Mouse (Mus musculus) granulocyte monocyte progenitor cell, adult 5-6 weeks (primary cell): ENCODE data around the gene Commd4. TPM values are rescaled to one million over a fixed set of nuclear protein-coding genes. Genes with fewer than 3 reads are reported as not detected.

Source experiments
- ATAC-seq: replicated peaks from 2 replicates; pipeline ENCODE4 v1.8.0; 2016; ENCODE audit warnings: mild to moderate bottlenecking, moderate TSS enrichment, inconsistent platforms; ENCODE audit not compliant: poor library complexity, severe bottlenecking
- total RNA-seq, 2 experiments: library from RNA; stranded (forward) in 1 of 2; stranded (reverse) in 1 of 2; fragments of 200-712, 200-1000 nt in 1 of 2; fragments of >200 nt in 1 of 2; fragmentation: Nextera tagmentation in 1 of 2; gene quantifications; 2 replicates each; pipeline ENCODE4 v1.2.3; 2014 to 2017

The Commd4 gene
- total RNA-seq, 2 experiments from 2014 or later = 62.4 to 82.2 TPM

GRCm38 (mm10) chr9:57143212-57143611, 14.9 kb downstream of the Commd4 start:
- ATAC-seq = no peak

- ATAC-seq = peak; percentile 75
Observed at GRCm38 (mm10) chr9:57141417-57142353, 16.4 kb downstream of the Commd4 start.

GRCm38 (mm10) chr9:57139571-57139970, 18.6 kb downstream of the Commd4 start:
- no peak for ATAC-seq

- ATAC-seq = no peak
Observed at GRCm38 (mm10) chr9:57139110-57139509, 19.0 kb downstream of the Commd4 start.

GRCm38 (mm10) chr9:57138507-57138906, 19.6 kb downstream of the Commd4 start:
- no peak for ATAC-seq

- no peak for ATAC-seq
Observed at GRCm38 (mm10) chr9:57137777-57138176, 20.4 kb downstream of the Commd4 start.

- no peak for ATAC-seq
Observed at GRCm38 (mm10) chr9:57137246-57137645, 20.9 kb downstream of the Commd4 start.

- peak; percentile 92 for ATAC-seq
Observed at GRCm38 (mm10) chr9:57130577-57131433, 27.3 kb downstream of the Commd4 start, which contains the start of gene Man2c1. Man2c1 (plus strand) TSS chr9:57130690.

- ATAC-seq = no peak
Observed at GRCm38 (mm10) chr9:57129641-57130040, 28.5 kb downstream of the Commd4 start.

GRCm38 (mm10) chr9:57117261-57117755, 40.8 kb downstream of the Commd4 start:
- ATAC-seq = no peak

Other genes with a start within 250 kb of the Commd4 start
- gene Snx33, start 230.0 kb downstream of the Commd4 start, total RNA-seq (2014; fragmentation: Nextera tagmentation) = 2.1 and 5.0 TPM in 2 replicates
- gene Snx33, start 230.0 kb downstream of the Commd4 start, total RNA-seq (2017) = 1.5 and 2.0 TPM in 2 replicates
- 95.8 and 123 TPM in 2 replicates for gene Imp3, start 220.9 kb downstream of the Commd4 start, total RNA-seq (2014; fragmentation: Nextera tagmentation)
- 65.1 and 69.7 TPM in 2 replicates for gene Imp3, start 220.9 kb downstream of the Commd4 start, total RNA-seq (2017)
- 1.4 and 3.3 TPM in 2 replicates for gene Snupn, start 207.5 kb downstream of the Commd4 start, total RNA-seq (2014; fragmentation: Nextera tagmentation)
- gene Snupn, start 207.5 kb downstream of the Commd4 start, total RNA-seq (2017) = 10.9 and 11.6 TPM in 2 replicates
- gene Ptpn9, start 163.4 kb downstream of the Commd4 start, total RNA-seq (2014; fragmentation: Nextera tagmentation) = 10.2 and 11.3 TPM in 2 replicates
- 10.3 and 10.5 TPM in 2 replicates for gene Ptpn9, start 163.4 kb downstream of the Commd4 start, total RNA-seq (2017)
- gene Sin3a, start 86.3 kb downstream of the Commd4 start, total RNA-seq (2014; fragmentation: Nextera tagmentation) = 57.1 and 77.6 TPM in 2 replicates
- 94.9 and 150 TPM in 2 replicates for gene Sin3a, start 86.3 kb downstream of the Commd4 start, total RNA-seq (2017)
- gene Man2c1, start 27.6 kb downstream of the Commd4 start, total RNA-seq (2014; fragmentation: Nextera tagmentation) = 74.7 and 103 TPM in 2 replicates
- gene Man2c1, start 27.6 kb downstream of the Commd4 start, total RNA-seq (2017) = 43.3 and 63.9 TPM in 2 replicates
- gene Neil1, start 10.0 kb downstream of the Commd4 start, total RNA-seq (2014; fragmentation: Nextera tagmentation) = 2.6 and 10.2 TPM in 2 replicates
- gene Neil1, start 10.0 kb downstream of the Commd4 start, total RNA-seq (2017) = 0.88 and 1.9 TPM in 2 replicates
- not detected in 2 replicates for gene Trcg1, start 78.2 kb upstream of the Commd4 start, total RNA-seq (2014; fragmentation: Nextera tagmentation)
- gene Trcg1, start 78.2 kb upstream of the Commd4 start, total RNA-seq (2017) = not detected in 2 replicates
- 38.6 and 43.6 TPM in 2 replicates for gene 1700017B05Rik, start 104.3 kb upstream of the Commd4 start, total RNA-seq (2014; fragmentation: Nextera tagmentation)
- 18.9 and 20.0 TPM in 2 replicates for gene 1700017B05Rik, start 104.3 kb upstream of the Commd4 start, total RNA-seq (2017)